ENCODE assay signal across 33 mouse cellular contexts in genomic region chr10:116562731-116563480, GRCm38 (mm10). TPM values are rescaled to one million over a fixed set of nuclear protein-coding genes. Genes with fewer than 3 reads are reported as not detected.
DNase-seq lines count a peak whose midpoint lies in the region; ATAC-seq and TF ChIP-seq lines count a peak whose summit lies in the region.
"Had no signal": no experiment of that assay in that cellular context is flagged by ENCODE, and none has a peak within 500 bp of the region (broad histone marks: within the 10 kb centered on the region; RNA-seq: fewer than 3 reads in every experiment).

No protein-coding gene starts in this region.

- no peak overlapping the region for H3K4me3 ChIP-seq in stomach, embryonic 16.5 days (replicated peaks; ENCODE audit: low read length)
- no peak overlapping the region for H3K4me3 ChIP-seq in stomach, postnatal 0 days (ENCODE audit: low read depth, low read length)
- H3K4me3 ChIP-seq: erythroblast, embryonic 14.5 days; heart, embryonic 10.5 days; heart, embryonic 15.5 days; hindbrain, embryonic 13.5 days; kidney, embryonic 15.5 days; limb, embryonic 10.5 days; limb, embryonic 15.5 days; liver, embryonic 13.5 days; midbrain, embryonic 10.5 days; midbrain, embryonic 15.5 days; neural tube, embryonic 15.5 days; stomach, embryonic 15.5 days had no signal

- ATAC-seq in frontal cortex, adult (ENCODE audit: low TSS enrichment): 0 out of 2 replicates have a peak, but pooled peaks have one; percentile 50
- ATAC-seq in stomach, embryonic 16.5 days (ENCODE audit: insufficient read depth, low FRiP score): no peak
- no peak for ATAC-seq in stomach, postnatal 0 days (ENCODE audit: low FRiP score, low TSS enrichment)
- ATAC-seq: forebrain, embryonic 16.5 days; intestine, postnatal 0 days had no signal

- no peak for DNase-seq in frontal cortex, adult 2 months (ENCODE audit: extremely low spot score in 1 of 2, low spot score in 1 of 2)
- DNase-seq in stomach, postnatal 0 days (ENCODE audit: low spot score): no peak
- peak; percentile 58 for DNase-seq in R1 (ENCODE audit: low read depth, low spot score)
- peak; percentile 62 for DNase-seq in splenic B cell, adult 2 months (ENCODE audit: low read depth, low spot score)
- DNase-seq in layer of hippocampus, adult 9-10 months (ENCODE audit: low spot score): no peak
- no peak for DNase-seq in lung, postnatal 14 days
- DNase-seq: adrenal gland, postnatal 36 days; cerebellum, adult 18-20 months; gastrocnemius, postnatal 14 days; heart, adult 11 months; heart, postnatal 4 days; kidney, postnatal 25 days; liver, embryonic 13.5 days; lung, adult 2 months; lung, postnatal 10 days; right cerebral cortex, postnatal 25 days; thymus, adult 18-20 months; thymus, postnatal 4 days had no signal

- no peaks in the 10 kb centered on the region for H3K36me3 ChIP-seq in stomach, embryonic 16.5 days (ENCODE audit: control insufficient read depth, insufficient read depth, low read length)
- H3K36me3 ChIP-seq in stomach, postnatal 0 days (ENCODE audit: control insufficient read depth, insufficient read depth, low read length): no peaks in the 10 kb centered on the region
- no peaks in the 10 kb centered on the region for H3K36me3 ChIP-seq in splenic B cell, adult 2 months (ENCODE audit: control insufficient read depth, insufficient read depth, low read length, poor library complexity, severe bottlenecking)
- H3K36me3 ChIP-seq: heart, embryonic 10.5 days; heart, embryonic 15.5 days; hindbrain, embryonic 13.5 days; kidney, embryonic 15.5 days; limb, embryonic 15.5 days; liver, embryonic 13.5 days; midbrain, embryonic 15.5 days; neural tube, embryonic 15.5 days; stomach, embryonic 15.5 days had no signal

- no peak for TF ChIP-seq EP300 in stomach, postnatal 0 days (optimal IDR thresholded peaks at IDR 0.05)

- H3K27ac ChIP-seq in stomach, embryonic 16.5 days (ENCODE audit: low read length): peak overlapping the region; percentile 33; the same call in 1 of the 2 replicates
- no peak overlapping the region for H3K27ac ChIP-seq in stomach, postnatal 0 days (replicated peaks)
- H3K27ac ChIP-seq: heart, embryonic 10.5 days; heart, embryonic 15.5 days; hindbrain, embryonic 13.5 days; kidney, embryonic 15.5 days; limb, embryonic 10.5 days; limb, embryonic 15.5 days; liver, embryonic 13.5 days; midbrain, embryonic 10.5 days; midbrain, embryonic 15.5 days; neural tube, embryonic 15.5 days; stomach, embryonic 15.5 days had no signal

- H3K9ac ChIP-seq in stomach, embryonic 16.5 days (ENCODE audit: low read length): no peak overlapping the region
- no peak overlapping the region for H3K9ac ChIP-seq in stomach, postnatal 0 days (ENCODE audit: low read length)
- H3K9ac ChIP-seq: heart, embryonic 15.5 days; hindbrain, embryonic 13.5 days; kidney, embryonic 15.5 days; limb, embryonic 15.5 days; liver, embryonic 13.5 days; midbrain, embryonic 15.5 days; neural tube, embryonic 15.5 days; stomach, embryonic 15.5 days had no signal

- no peaks in the 10 kb centered on the region for H3K27me3 ChIP-seq in stomach, embryonic 16.5 days (ENCODE audit: control insufficient read depth, insufficient read depth, low read length)
- no peaks in the 10 kb centered on the region for H3K27me3 ChIP-seq in stomach, postnatal 0 days (ENCODE audit: control insufficient read depth, insufficient read depth, low read length)
- no peaks in the 10 kb centered on the region for H3K27me3 ChIP-seq in splenic B cell, adult 2 months (ENCODE audit: control insufficient read depth, insufficient read depth, low read length, poor library complexity, severe bottlenecking)
- H3K27me3 ChIP-seq: heart, embryonic 15.5 days; hindbrain, embryonic 13.5 days; kidney, embryonic 15.5 days; limb, embryonic 15.5 days; liver, embryonic 13.5 days; midbrain, embryonic 15.5 days; neural tube, embryonic 15.5 days; stomach, embryonic 15.5 days had no signal

- no peak overlapping the region for H3K4me2 ChIP-seq in stomach, embryonic 16.5 days (ENCODE audit: low read depth, low read length)
- no peak overlapping the region for H3K4me2 ChIP-seq in stomach, postnatal 0 days (replicated peaks; ENCODE audit: low read depth)
- H3K4me2 ChIP-seq: heart, embryonic 15.5 days; hindbrain, embryonic 13.5 days; kidney, embryonic 15.5 days; limb, embryonic 15.5 days; liver, embryonic 13.5 days; midbrain, embryonic 15.5 days; neural tube, embryonic 15.5 days; stomach, embryonic 15.5 days had no signal

- 68% methylated on average over 4 of the region's 4 CpGs for WGBS in stomach, embryonic 16.5 days
- 70% methylated on average over 4 of the region's 4 CpGs for whole genome bisulfite sequencing in stomach, postnatal 0 days

- H3K9me3 ChIP-seq in stomach, embryonic 16.5 days (replicated peaks; ENCODE audit: control insufficient read depth, low read length): no peaks in the 10 kb centered on the region
- H3K9me3 ChIP-seq in stomach, postnatal 0 days (ENCODE audit: control insufficient read depth, low read length): no peaks in the 10 kb centered on the region
- H3K9me3 ChIP-seq: heart, embryonic 10.5 days; heart, embryonic 15.5 days; hindbrain, embryonic 13.5 days; kidney, embryonic 15.5 days; limb, embryonic 10.5 days; limb, embryonic 15.5 days; liver, embryonic 13.5 days; midbrain, embryonic 15.5 days; neural tube, embryonic 15.5 days; stomach, embryonic 15.5 days had no signal

- TF ChIP-seq CTCF in stomach, postnatal 0 days (IDR thresholded peaks at IDR 0.05; ENCODE audit: low read depth): no peak

- peaks cover 16% of the 10 kb centered on the region; the same call in 1 of the 2 replicates for H3K4me1 ChIP-seq in stomach, embryonic 16.5 days (ENCODE audit: control insufficient read depth, insufficient read depth, low read length)
- no peaks in the 10 kb centered on the region for H3K4me1 ChIP-seq in stomach, postnatal 0 days (replicated peaks; ENCODE audit: control insufficient read depth, insufficient read depth)
- H3K4me1 ChIP-seq: limb, embryonic 10.5 days; stomach, embryonic 15.5 days had no signal

RNA-seq across cellular contexts. Expression of gene Cnot2, which starts 18.4 kb away (rescaled TPM):
- 67.5 and 75.1 TPM in 2 replicates for polyA plus RNA-seq in frontal cortex, adult 2 months (2012; rRNA removed)
- 82.3 and 83.5 TPM in 2 replicates for polyA plus RNA-seq in stomach, embryonic 16.5 days (2015; fragmentation: Nextera tagmentation; extraction: Ambion mirVana)
- polyA plus RNA-seq in stomach, postnatal 0 days (2015; fragmentation: Nextera tagmentation; extraction: Ambion mirVana): 36.0 and 38.0 TPM in 2 replicates

Comparison
In these comparisons a context has a peak if more than half of its experiments do, and no peak if none do; other contexts are left out.
1. DNase-seq: peak in R1 (single experiment) and splenic B cell, adult 2 months (single experiment); none in frontal cortex, adult 2 months (0 of 2), stomach, postnatal 0 days (single experiment), layer of hippocampus, adult 9-10 months (single experiment) and lung, postnatal 14 days (single experiment).